Mouse (Mus musculus): ENCODE results near the gene Ugt1a8.

Gene Ugt1a8

DNA sequence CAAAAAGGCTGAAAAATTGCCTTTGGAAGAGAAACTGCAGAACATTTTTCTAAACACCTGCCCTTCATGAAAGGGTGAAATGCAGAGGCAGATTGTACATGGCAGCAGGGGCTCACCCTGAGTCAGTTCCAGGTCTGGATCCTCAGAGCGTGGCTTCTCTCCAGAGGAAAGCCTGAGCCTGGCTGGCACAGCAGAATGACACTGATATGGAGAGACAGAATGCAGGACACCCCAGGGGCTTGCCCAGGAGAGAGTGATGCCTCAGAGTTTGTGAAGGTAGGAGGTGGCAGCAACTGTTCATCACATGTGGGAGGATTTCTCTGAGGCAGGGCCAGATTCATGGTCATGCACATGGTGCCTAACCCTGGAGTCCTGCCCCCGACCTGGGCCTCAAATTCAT lies 112.4 kb downstream of the Ugt1a8 start:
- no peak for TF ChIP-seq NANOG (IDR thresholded peaks at IDR 0.05; ENCODE audit: borderline replicate concordance, low read length)
- no peak for TF ChIP-seq CTCF (conservative IDR thresholded peaks at IDR 0.05; ENCODE audit: low read length)
- TF ChIP-seq POU5F1 (IDR thresholded peaks at IDR 0.05; ENCODE audit: borderline replicate concordance, low read length): no peak
- H3K27me3 ChIP-seq (ENCODE audit: insufficient read depth, low read length): peaks cover 39% of the 10 kb centered on the region
- no peak overlapping the region for H3K4me3 ChIP-seq (replicated peaks; ENCODE audit: low read length)
- peaks cover 2% of the 10 kb centered on the region for H3K4me1 ChIP-seq (replicated peaks; ENCODE audit: low read depth, low read length)
- H3K36me3 ChIP-seq (ENCODE audit: insufficient read depth, low read length): no peaks in the 10 kb centered on the region
- H3K9me3 ChIP-seq (ENCODE audit: low read length): 0 out of 2 replicates have a peak, but pooled peaks cover 6% of the 10 kb centered on the region

GRCm38 (mm10) chr1:88200456-88200855 lies 112.8 kb downstream of the Ugt1a8 start, which contains the start of gene Ugt1a2:
TSS of gene Ugt1a2 (plus strand) at chr1:88200601.
- Histone ChIP-seq H3K4me1 (replicated peaks; ENCODE audit: low read depth, low read length) (peaks cover 4% of the 10 kb centered on the region), H3K27me3 (ENCODE audit: insufficient read depth, low read length) (peaks cover 44% of the 10 kb centered on the region), H3K9me3 (ENCODE audit: low read length) (0 out of 2 replicates have a peak, but pooled peaks cover 6% of the 10 kb centered on the region), H3K4me3 (replicated peaks; ENCODE audit: low read length) (no peak within 1 kb of the TSS), H3K36me3 (ENCODE audit: insufficient read depth, low read length) (no peaks in the 10 kb centered on the region)
- TF ChIP-seq NANOG (IDR thresholded peaks at IDR 0.05; ENCODE audit: borderline replicate concordance, low read length) (no peak), POU5F1 (IDR thresholded peaks at IDR 0.05; ENCODE audit: borderline replicate concordance, low read length) (no peak), CTCF (conservative IDR thresholded peaks at IDR 0.05; ENCODE audit: low read length) (no peak)

DNA sequence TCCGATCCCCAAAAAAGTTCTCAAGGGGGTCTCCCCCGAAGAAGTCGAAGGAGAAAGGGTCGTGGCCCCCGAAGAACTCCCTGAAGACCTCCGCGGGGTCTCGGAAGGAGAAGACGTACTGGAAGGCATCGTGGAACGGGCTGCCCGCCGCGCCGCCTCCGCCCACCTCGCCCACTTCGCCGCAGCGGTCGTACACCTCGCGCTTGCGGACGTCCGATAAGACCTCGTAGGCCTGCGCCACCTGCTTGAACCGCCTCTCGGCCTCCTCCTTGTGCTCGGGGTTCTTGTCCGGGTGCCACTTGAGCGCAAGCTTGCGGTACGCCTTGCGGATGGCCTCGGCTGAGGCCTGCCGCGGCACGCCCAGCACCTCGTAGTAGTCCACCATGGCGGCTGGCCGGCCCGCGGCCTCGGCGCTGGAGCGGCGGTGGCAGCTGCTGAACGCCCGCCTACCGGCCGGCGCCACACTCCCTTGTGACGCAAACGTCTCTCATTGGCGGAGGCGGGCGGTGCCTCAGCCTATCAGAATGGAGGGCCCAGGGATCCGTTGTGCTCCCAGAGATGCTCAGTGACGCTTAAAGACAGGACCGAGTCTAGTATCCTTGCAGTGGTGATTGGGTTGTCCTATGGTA lies 117.8 kb downstream of the Ugt1a8 start, which contains the start of gene Dnajb3:
Gene Dnajb3 (minus strand): TSS at position 489 of the 629 bp plus-strand sequence.
- Histone ChIP-seq H3K4me3 (replicated peaks; ENCODE audit: low read length) (peak within 1 kb of the TSS; percentile 73), H3K9me3 (ENCODE audit: low read length) (peaks cover 26% of the 10 kb centered on the region), H3K27me3 (ENCODE audit: insufficient read depth, low read length) (peaks cover 59% of the 10 kb centered on the region), H3K36me3 (ENCODE audit: insufficient read depth, low read length) (no peaks in the 10 kb centered on the region), H3K4me1 (replicated peaks; ENCODE audit: low read depth, low read length) (peaks cover 4% of the 10 kb centered on the region)
- TF ChIP-seq POU5F1 (IDR thresholded peaks at IDR 0.05; ENCODE audit: borderline replicate concordance, low read length): no peak
- TF ChIP-seq NANOG (IDR thresholded peaks at IDR 0.05; ENCODE audit: borderline replicate concordance, low read length): no peak
- TF ChIP-seq CTCF (conservative IDR thresholded peaks at IDR 0.05; ENCODE audit: low read length): no peak

DNA sequence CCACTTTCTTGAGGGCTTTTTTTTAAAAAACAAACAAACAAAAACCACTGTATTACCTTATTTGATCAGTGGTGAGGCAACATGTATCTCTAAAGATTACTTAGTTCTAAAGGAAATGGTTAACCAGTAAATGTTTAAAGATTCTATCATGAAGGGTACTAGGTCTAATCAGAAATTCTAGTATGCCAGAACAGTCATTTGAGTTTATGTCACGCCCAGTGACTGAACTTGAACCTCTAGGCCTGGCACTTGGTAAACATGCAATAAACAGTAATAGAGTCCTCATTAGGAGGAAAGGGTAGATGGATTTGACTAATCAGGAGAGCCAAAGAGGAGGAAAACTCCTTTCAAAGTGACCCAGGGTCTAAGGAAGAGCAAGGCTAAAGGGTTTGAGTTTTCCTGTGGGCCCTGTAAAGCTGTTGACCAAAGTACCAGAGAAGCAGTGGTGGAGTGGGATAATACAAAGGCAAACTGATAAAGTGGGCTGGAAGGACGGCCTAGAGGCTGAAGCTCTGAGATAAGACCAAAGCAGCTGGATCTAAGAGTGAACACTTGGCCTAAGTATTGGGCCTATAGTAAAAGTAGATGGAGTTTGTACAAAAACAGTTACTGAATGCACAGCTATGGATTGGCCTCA lies 119.3 kb downstream of the Ugt1a8 start:
- Histone ChIP-seq H3K27me3 (ENCODE audit: insufficient read depth, low read length) (peaks cover 50% of the 10 kb centered on the region), H3K4me1 (replicated peaks; ENCODE audit: low read depth, low read length) (peaks cover 4% of the 10 kb centered on the region), H3K36me3 (ENCODE audit: insufficient read depth, low read length) (no peaks in the 10 kb centered on the region), H3K9me3 (ENCODE audit: low read length) (peaks cover 26% of the 10 kb centered on the region), H3K4me3 (replicated peaks; ENCODE audit: low read length) (no peak overlapping the region)
- TF ChIP-seq NANOG (IDR thresholded peaks at IDR 0.05; ENCODE audit: borderline replicate concordance, low read length) (no peak), CTCF (conservative IDR thresholded peaks at IDR 0.05; ENCODE audit: low read length) (no peak), POU5F1 (IDR thresholded peaks at IDR 0.05; ENCODE audit: borderline replicate concordance, low read length) (no peak)

DNA sequence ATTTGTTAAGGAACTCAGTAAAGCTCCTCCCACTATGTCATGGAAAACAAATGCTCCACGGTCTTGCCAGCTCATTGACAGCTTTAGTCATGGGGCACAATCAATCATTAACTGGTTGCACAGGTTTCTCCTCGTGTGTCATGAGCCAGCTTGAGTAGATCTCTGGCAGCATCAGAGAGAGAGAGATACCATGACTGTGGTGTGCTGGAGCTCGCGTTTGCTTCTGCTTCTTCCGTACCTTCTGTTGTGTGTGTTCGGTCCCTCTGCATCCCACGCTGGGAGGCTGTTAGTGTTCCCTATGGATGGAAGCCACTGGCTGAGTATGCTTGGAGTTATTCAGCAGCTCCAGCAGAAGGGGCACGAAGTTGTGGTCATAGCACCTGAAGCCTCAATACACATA lies 124.2 kb downstream of the Ugt1a8 start, which contains the start of gene Ugt1a1:
Gene Ugt1a1 (plus strand): TSS at position 148 of the 400 bp plus-strand sequence.
- Histone ChIP-seq H3K27me3 (ENCODE audit: insufficient read depth, low read length) (peaks cover 15% of the 10 kb centered on the region), H3K9me3 (ENCODE audit: low read length) (peaks cover 10% of the 10 kb centered on the region), H3K4me3 (replicated peaks; ENCODE audit: low read length) (no peak within 1 kb of the TSS), H3K36me3 (ENCODE audit: insufficient read depth, low read length) (no peaks in the 10 kb centered on the region), H3K4me1 (replicated peaks; ENCODE audit: low read depth, low read length) (no peaks in the 10 kb centered on the region)
- TF ChIP-seq NANOG (IDR thresholded peaks at IDR 0.05; ENCODE audit: borderline replicate concordance, low read length) (0 out of 2 replicates have a peak, but pooled peaks have one; percentile 3), CTCF (conservative IDR thresholded peaks at IDR 0.05; ENCODE audit: low read length) (no peak)

- Histone ChIP-seq H3K27me3 (ENCODE audit: insufficient read depth, low read length) (peaks cover 11% of the 10 kb centered on the region), H3K4me1 (replicated peaks; ENCODE audit: low read depth, low read length) (no peaks in the 10 kb centered on the region), H3K36me3 (ENCODE audit: insufficient read depth, low read length) (no peaks in the 10 kb centered on the region), H3K9me3 (ENCODE audit: low read length) (peaks cover 10% of the 10 kb centered on the region), H3K4me3 (replicated peaks; ENCODE audit: low read length) (no peak overlapping the region)
- TF ChIP-seq CTCF (conservative IDR thresholded peaks at IDR 0.05; ENCODE audit: low read length) (no peak), NANOG (IDR thresholded peaks at IDR 0.05; ENCODE audit: borderline replicate concordance, low read length) (0 out of 2 replicates have a peak, but pooled peaks have one; percentile 4), POU5F1 (IDR thresholded peaks at IDR 0.05; ENCODE audit: borderline replicate concordance, low read length) (no peak)
These were observed 124.9 kb downstream of the Ugt1a8 start for GRCm38 (mm10) chr1:88212341-88213045.

DNA sequence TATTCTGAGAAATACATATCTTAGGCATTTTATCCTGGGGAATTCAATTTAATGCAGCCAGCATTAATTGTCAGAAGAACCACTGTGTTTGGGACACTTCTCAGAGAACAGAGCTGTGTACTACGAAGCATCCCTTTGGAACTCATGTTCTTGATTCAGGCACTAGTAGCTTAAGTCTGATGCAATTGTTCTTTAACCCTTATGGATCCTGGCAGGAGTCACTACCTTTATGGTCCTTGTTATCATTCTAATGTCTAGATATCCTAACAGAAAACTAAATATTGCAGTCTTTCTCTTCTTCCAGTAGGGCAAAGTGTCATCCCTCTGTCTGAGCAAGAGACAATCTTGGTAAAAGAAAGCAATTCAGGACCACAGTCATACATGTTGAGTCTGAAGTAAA lies 125.4 kb downstream of the Ugt1a8 start:
- Histone ChIP-seq H3K4me3 (replicated peaks; ENCODE audit: low read length) (no peak overlapping the region), H3K9me3 (ENCODE audit: low read length) (peaks cover 8% of the 10 kb centered on the region), H3K27me3 (ENCODE audit: insufficient read depth, low read length) (peaks cover 7% of the 10 kb centered on the region), H3K4me1 (replicated peaks; ENCODE audit: low read depth, low read length) (no peaks in the 10 kb centered on the region), H3K36me3 (ENCODE audit: insufficient read depth, low read length) (no peaks in the 10 kb centered on the region)
- TF ChIP-seq CTCF (conservative IDR thresholded peaks at IDR 0.05; ENCODE audit: low read length): no peak
- TF ChIP-seq NANOG (IDR thresholded peaks at IDR 0.05; ENCODE audit: borderline replicate concordance, low read length): no peak
- no peak for TF ChIP-seq POU5F1 (IDR thresholded peaks at IDR 0.05; ENCODE audit: borderline replicate concordance, low read length)

GRCm38 (mm10) chr1:88213766-88214461 lies 126.3 kb downstream of the Ugt1a8 start:
- peaks cover 8% of the 10 kb centered on the region for H3K9me3 ChIP-seq (ENCODE audit: low read length)
- peaks cover 7% of the 10 kb centered on the region for H3K27me3 ChIP-seq (ENCODE audit: insufficient read depth, low read length)
- H3K4me1 ChIP-seq (replicated peaks; ENCODE audit: low read depth, low read length): no peaks in the 10 kb centered on the region
- no peak overlapping the region for H3K4me3 ChIP-seq (replicated peaks; ENCODE audit: low read length)
- no peaks in the 10 kb centered on the region for H3K36me3 ChIP-seq (ENCODE audit: insufficient read depth, low read length)
- TF ChIP-seq CTCF (conservative IDR thresholded peaks at IDR 0.05; ENCODE audit: low read length) (no peak), NANOG (IDR thresholded peaks at IDR 0.05; ENCODE audit: borderline replicate concordance, low read length) (no peak)
